Mouse (Mus musculus): ENCODE data around the gene Gm49366.

DNA sequence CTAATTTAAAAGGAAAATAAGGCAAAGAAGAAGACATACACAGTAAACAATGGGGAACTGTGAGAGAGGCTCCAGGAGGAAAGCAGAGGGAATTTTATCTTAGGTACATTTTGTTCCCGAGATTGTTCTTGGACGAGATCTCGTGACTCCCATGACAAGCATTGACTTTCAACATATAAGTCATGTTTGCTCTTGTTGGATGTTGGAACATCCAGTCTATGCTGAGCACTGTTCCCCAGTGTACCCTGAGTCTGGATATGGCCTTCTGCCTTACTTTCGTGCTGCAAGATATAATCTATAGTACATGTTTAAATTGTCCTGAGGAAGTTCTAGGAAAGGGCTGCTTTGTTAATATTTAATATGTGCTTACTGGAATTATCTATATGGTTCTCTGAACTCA is 45.8 kb downstream of the Gm49366 start:
- TF ChIP-seq SRF (IDR thresholded peaks at IDR 0.05; ENCODE audit: control insufficient read depth, insufficient read length, low read depth) (no peak), E2F4 (IDR thresholded peaks at IDR 0.05; ENCODE audit: insufficient read depth) (no peak), USF1 (IDR thresholded peaks at IDR 0.05; ENCODE audit: low read depth) (no peak), POLR2A (IDR thresholded peaks at IDR 0.05; ENCODE audit: insufficient read length, low read depth) (no peak), MYOD1 (IDR thresholded peaks at IDR 0.05; ENCODE audit: control insufficient read depth in 1 of 3, insufficient read length in 2 of 3, low read depth in 2 of 3) (no peak), CEBPB (IDR thresholded peaks at IDR 0.05; ENCODE audit: insufficient read depth, poor library complexity, severe bottlenecking) (no peak), MYOG (IDR thresholded peaks at IDR 0.05; ENCODE audit: control insufficient read depth in 1 of 3, insufficient read depth in 1 of 3, insufficient read length in 2 of 3, low read depth in 2 of 3) (no peak), TCF12 (IDR thresholded peaks at IDR 0.05; ENCODE audit: insufficient read depth, poor library complexity, severe bottlenecking) (no peak), TCF3 (IDR thresholded peaks at IDR 0.05; ENCODE audit: insufficient read length, low read depth) (no peak)

All from myocyte (in vitro differentiated cells).